Mouse (Mus musculus) cerebellum, adult 2 months (tissue): Measurements from ENCODE around the gene Insm1.

Source experiments
- CTCF ChIP-seq: fragments of 200-500 bp; IDR thresholded peaks from 2 replicates; pipeline ENCODE4 v1.5.1; 2011; ENCODE audit warnings: low read depth, mild to moderate bottlenecking, control low read depth, low read length, moderate library complexity, borderline replicate concordance; ENCODE audit not compliant: insufficient read depth
- POLR2A ChIP-seq: fragments of 200-500 bp; IDR thresholded peaks from 2 replicates; pipeline ENCODE4 v1.6.1; 2011; ENCODE audit warnings: low read length, control low read depth, borderline replicate concordance; ENCODE audit not compliant: insufficient read depth

GRCm38 (mm10) chr2:146224141-146224540, 2.4 kb downstream of the Insm1 start:
- no peak for TF ChIP-seq CTCF
- no peak for TF ChIP-seq POLR2A
